Mouse (Mus musculus) testis, adult 2 months (tissue): ENCODE results near the gene Aoc3. TPM values are rescaled to one million over a fixed set of nuclear protein-coding genes. Genes with fewer than 3 reads are reported as not detected.

Experiments used
- H3K27ac ChIP-seq: fragments of 200-500 bp; 2 replicates; pipeline ENCODE4 v1.5.1; 2012; ENCODE audit warnings: low read depth, low read length; ENCODE audit not compliant: control insufficient read depth, insufficient read depth
- H3K27me3 ChIP-seq: fragments of 200-500 bp; 2 replicates; pipeline ENCODE4 v1.6.1; 2012; ENCODE audit warnings: mild to moderate bottlenecking, low read length, moderate library complexity; ENCODE audit not compliant: control insufficient read depth, insufficient read depth
- H3K36me3 ChIP-seq: fragments of 200-500 bp; 2 replicates; pipeline ENCODE4 v1.6.1; 2012; ENCODE audit warnings: mild to moderate bottlenecking, low read length; ENCODE audit not compliant: control insufficient read depth, insufficient read depth
- H3K4me1 ChIP-seq: fragments of 200-500 bp; 2 replicates; pipeline ENCODE4 v1.6.1; 2012; ENCODE audit warnings: low read length; ENCODE audit not compliant: control insufficient read depth, insufficient read depth
- H3K4me3 ChIP-seq: fragments of 200-500 bp; 2 replicates; pipeline ENCODE4 v1.5.1; 2012; ENCODE audit warnings: low read depth, mild to moderate bottlenecking, low read length, moderate library complexity, mixed read lengths; ENCODE audit not compliant: control insufficient read depth
- CTCF ChIP-seq: fragments of 200-500 bp; IDR thresholded peaks from 2 replicates; pipeline ENCODE4 v1.5.1; 2012; ENCODE audit warnings: low read depth, mild to moderate bottlenecking, inconsistent platforms, low read length, moderate library complexity; ENCODE audit not compliant: control insufficient read depth, insufficient read depth, insufficient replicate concordance
- POLR2A ChIP-seq: fragments of 200-500 bp; IDR thresholded peaks from 2 replicates; pipeline ENCODE4 v1.6.1; 2012; ENCODE audit warnings: low read depth, mild to moderate bottlenecking, inconsistent platforms, low read length, moderate library complexity; ENCODE audit not compliant: control insufficient read depth
- polyA plus RNA-seq: library from polyadenylated mRNA; depleted of rRNA; stranded (reverse); fragments of >200 nt; gene quantifications from 2 replicates; pipeline ENCODE4 v1.2.3, GENCODE M21; 2012; rRNA removed

The Aoc3 gene
- polyA plus RNA-seq = 4.2 and 4.4 TPM in 2 replicates

GRCm38 (mm10) chr11:101330371-101330924 lies at the start of gene Aoc3:
Aoc3 (plus strand) TSS chr11:101330605.
- Histone ChIP-seq H3K4me3 (peak within 1 kb of the TSS; percentile 44), H3K27me3 (no peaks in the 10 kb centered on the region), H3K36me3 (no peaks in the 10 kb centered on the region), H3K27ac (peak within 1 kb of the TSS; percentile 68), H3K4me1 (no peaks in the 10 kb centered on the region; the same call in 1 of the 2 replicates)
- TF ChIP-seq POLR2A (no peak), CTCF (no peak)

GRCm38 (mm10) chr11:101280837-101281236 lies 49.6 kb upstream of the Aoc3 start:
- TF ChIP-seq POLR2A = no peak
- H3K27me3 ChIP-seq = no peaks in the 10 kb centered on the region
- H3K4me1 ChIP-seq = peaks cover 11% of the 10 kb centered on the region
- peaks cover 4% of the 10 kb centered on the region; the same call in 1 of the 2 replicates for H3K36me3 ChIP-seq
- H3K4me3 ChIP-seq = peak overlapping the region; percentile 43; the same call in 1 of the 2 replicates
- no peak overlapping the region for H3K27ac ChIP-seq

- Histone ChIP-seq H3K4me1 (peaks cover 5% of the 10 kb centered on the region), H3K36me3 (peaks cover 4% of the 10 kb centered on the region; the same call in 1 of the 2 replicates), H3K27ac (no peak overlapping the region), H3K4me3 (no peak overlapping the region), H3K27me3 (no peaks in the 10 kb centered on the region)
- TF ChIP-seq CTCF (no peak), POLR2A (no peak)
Observed at GRCm38 (mm10) chr11:101282896-101283295, 47.5 kb upstream of the Aoc3 start.

GRCm38 (mm10) chr11:101283805-101284204 lies 46.6 kb upstream of the Aoc3 start:
- Histone ChIP-seq H3K36me3 (peaks cover 5% of the 10 kb centered on the region; the same call in 1 of the 2 replicates), H3K4me3 (no peak overlapping the region), H3K27ac (no peak overlapping the region), H3K4me1 (no peaks in the 10 kb centered on the region; the same call in none of the 2 replicates), H3K27me3 (no peaks in the 10 kb centered on the region)
- TF ChIP-seq CTCF = no peak

GRCm38 (mm10) chr11:101287306-101287705 lies 43.1 kb upstream of the Aoc3 start:
- peaks cover 5% of the 10 kb centered on the region; the same call in 1 of the 2 replicates for H3K36me3 ChIP-seq
- no peaks in the 10 kb centered on the region for H3K27me3 ChIP-seq
- no peak overlapping the region for H3K27ac ChIP-seq
- no peak overlapping the region for H3K4me3 ChIP-seq
- no peak for TF ChIP-seq POLR2A
- TF ChIP-seq CTCF = no peak
- H3K4me1 ChIP-seq = no peaks in the 10 kb centered on the region; the same call in 1 of the 2 replicates

GRCm38 (mm10) chr11:101291231-101291630 lies 39.2 kb upstream of the Aoc3 start:
- Histone ChIP-seq H3K4me3 (no peak overlapping the region), H3K27me3 (no peaks in the 10 kb centered on the region), H3K4me1 (no peaks in the 10 kb centered on the region), H3K27ac (no peak overlapping the region), H3K36me3 (peaks cover 3% of the 10 kb centered on the region)
- no peak for TF ChIP-seq CTCF
- no peak for TF ChIP-seq POLR2A

- Histone ChIP-seq H3K36me3 (peaks cover 2% of the 10 kb centered on the region), H3K4me1 (no peaks in the 10 kb centered on the region), H3K27me3 (no peaks in the 10 kb centered on the region), H3K27ac (no peak overlapping the region), H3K4me3 (no peak overlapping the region)
- no peak for TF ChIP-seq CTCF
- TF ChIP-seq POLR2A = no peak
Observed at GRCm38 (mm10) chr11:101295191-101295590, 35.2 kb upstream of the Aoc3 start.
